Mouse (Mus musculus) lung, adult 2 months (tissue): ENCODE data around the gene Cd2bp2.

Experiments used
- CTCF ChIP-seq: fragments of 200-500 bp; IDR thresholded peaks from 2 replicates; pipeline ENCODE4 v1.5.1; 2011; ENCODE audit warnings: mild to moderate bottlenecking, low read length, control low read depth; ENCODE audit not compliant: insufficient read depth
- POLR2A ChIP-seq: fragments of 200-500 bp; IDR thresholded peaks from 2 replicates; pipeline ENCODE4 v1.6.1; 2011; ENCODE audit warnings: low read depth, mild to moderate bottlenecking, control low read depth, low read length, borderline replicate concordance; ENCODE audit errors: extremely low read depth

DNA sequence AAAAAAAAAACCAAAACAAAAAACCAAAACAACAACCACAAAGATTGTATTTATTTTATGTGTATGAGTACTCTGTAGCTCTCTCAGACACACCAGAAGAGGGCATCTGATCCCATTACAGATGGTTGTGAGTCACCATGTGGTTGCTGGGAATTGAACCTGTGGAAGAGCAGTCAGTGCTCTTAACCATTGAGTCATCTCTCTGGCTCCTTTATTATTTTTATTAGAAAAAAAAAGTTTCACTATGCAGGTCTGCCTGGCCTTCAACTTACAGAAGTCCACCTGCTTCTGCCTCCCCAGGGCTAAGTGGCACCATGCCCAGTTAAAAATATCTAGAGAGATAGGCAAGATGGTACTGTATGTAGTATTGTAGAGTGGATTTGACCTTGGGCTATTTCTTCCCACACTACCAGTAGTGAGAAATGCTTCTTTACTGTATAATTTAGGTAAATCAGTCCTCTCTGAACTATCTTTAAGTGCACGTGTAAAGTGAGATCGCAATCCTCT lies 47.6 kb upstream of the Cd2bp2 start:
- TF ChIP-seq CTCF (no peak), POLR2A (no peak)
